Mouse (Mus musculus) brain, embryonic 18.5 days (tissue): ENCODE results near the gene Hnrnpm.
"Not testable (repeated sequence)": the region's sequence is repeated elsewhere in the genome, so short reads cannot be mapped to it uniquely, and the experiment has no call there.

Experiments used
- DNase-seq: peaks from one replicate; pipeline ENCODE4 v3.0.0-alpha.2; 2012; ENCODE audit warnings: low read depth, low spot score

Hnrnpm gene

DNA sequence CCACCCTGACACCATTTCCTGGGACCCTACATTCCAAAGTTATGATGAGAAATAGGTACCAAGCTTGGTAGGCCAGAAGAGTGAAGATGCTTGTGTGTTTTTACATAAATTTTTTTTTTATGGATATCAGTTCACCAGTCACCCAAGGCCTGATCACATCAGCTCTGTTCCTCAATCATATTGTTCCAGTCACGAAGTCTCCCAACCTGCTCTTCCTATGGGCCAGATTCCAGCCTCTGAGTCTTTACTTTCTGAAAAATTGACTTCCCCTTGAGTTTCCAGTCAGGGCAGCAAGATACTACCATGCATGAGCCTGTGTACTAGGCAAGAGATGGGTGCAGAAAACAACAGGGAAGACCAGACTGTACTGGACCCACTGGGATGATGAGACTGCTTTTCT is at the start of gene Hnrnpm:
Gene Hnrnpm (minus strand): TSS at position 101 of the 400 bp plus-strand sequence.
- DNase-seq, result no peak

DNA sequence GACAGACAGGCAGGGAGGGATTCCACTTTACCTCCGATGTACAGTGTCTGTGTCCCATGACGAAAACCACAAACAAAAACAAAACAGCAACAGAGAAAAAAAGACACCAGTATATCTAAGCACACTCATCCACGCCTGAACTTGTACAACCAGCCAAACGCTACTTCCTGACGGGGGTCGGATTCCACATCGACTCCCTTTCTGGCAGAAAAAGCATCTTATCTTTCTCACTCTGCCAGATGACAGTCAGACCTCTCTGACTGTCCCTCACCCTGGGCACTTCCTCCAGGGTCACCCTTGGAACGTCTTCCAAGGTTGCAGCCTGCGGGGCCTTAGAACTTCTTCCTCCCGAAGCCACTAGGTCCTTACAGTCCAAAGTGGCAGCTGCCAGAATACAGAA is 46.9 kb upstream of the Hnrnpm start:
- DNase-seq, result not testable (repeated sequence)

DNA sequence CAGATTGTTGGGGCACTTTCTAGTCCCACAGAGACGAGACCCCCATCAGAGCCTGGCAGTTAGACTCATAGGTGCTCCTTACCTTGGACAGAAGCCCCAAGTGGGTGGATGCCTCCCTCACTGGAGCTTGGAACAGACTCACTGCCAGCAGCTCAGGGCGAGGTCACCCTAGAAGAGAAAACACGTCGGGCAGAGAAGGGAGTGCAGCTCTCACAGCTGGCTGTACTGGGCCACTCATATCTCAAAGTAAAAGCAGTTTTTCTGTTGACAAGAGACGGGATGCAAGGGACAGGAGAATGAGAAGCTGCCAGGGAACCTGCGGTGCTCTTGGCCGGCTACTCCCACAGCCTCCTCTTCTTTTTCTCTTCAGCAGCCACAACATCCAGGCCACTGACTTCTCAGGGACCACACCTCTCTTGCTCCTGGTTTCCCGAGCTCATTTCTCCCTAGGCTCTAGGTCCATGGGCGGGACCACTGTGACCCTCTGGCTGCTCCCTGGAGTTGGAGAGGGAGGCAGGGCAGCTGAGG is 46.0 kb upstream of the Hnrnpm start:
- DNase-seq, result not testable (repeated sequence)

GRCm38 (mm10) chr17:33729215-33729614 is 42.6 kb upstream of the Hnrnpm start:
- DNase-seq, result no peak

DNA sequence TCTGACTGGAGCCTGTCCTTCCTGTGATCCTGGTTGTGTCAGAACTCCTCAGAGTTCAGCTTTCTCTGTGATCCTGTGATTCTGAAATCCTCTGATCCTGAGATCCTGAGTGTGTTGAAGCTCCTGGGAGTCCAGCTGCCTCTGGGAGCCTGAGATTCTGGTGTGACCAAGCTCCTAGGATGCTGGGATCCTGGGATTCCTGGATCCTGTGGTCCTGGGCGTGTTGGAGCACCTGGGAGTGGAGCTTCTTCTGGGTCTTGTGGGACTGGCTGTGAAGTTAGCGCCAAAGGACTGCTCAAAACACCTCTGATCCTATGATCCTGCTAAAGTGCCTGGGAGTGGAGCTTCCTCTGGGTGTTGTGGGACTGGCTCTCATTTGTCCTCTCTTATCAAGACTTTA is 41.7 kb upstream of the Hnrnpm start:
- no peak for DNase-seq

GRCm38 (mm10) chr17:33719736-33720378 is 33.2 kb upstream of the Hnrnpm start:
- no peak for DNase-seq

DNA sequence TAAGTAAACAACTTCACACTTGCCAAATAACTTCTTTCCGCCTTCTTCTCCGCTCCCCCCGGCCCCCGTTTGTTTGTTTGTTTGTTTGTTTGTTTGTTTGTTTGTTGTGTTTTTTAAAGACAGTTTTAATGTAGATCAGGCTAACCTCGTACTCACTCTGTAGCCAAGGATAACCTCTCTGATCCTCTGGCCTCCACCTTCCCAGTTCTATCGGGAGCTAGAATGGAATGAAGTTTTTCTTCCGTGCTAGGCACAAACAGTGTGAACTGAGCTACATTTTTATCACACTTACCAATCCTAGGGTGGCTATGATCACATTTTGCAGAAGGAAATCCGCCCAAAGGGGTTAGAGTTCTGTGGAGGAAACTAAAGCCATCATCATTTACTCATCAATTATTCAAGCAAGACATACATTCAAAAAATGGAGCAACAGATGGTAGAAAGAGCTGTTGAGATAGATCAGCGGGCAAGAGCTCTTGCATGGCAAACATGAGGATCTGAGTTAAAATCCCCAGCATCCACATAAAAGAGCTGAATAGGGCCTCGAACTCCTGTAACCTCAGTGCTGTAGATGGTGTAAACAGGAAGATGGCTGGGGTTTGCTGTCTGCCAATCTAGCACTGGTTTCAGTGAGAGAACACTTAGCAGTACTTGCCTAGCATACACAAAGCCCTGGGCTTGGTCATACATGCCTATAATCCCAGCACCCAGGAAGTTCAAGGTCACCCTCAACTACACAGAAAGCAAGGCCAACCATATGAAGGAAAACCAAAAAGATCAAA is 32.5 kb upstream of the Hnrnpm start:
- DNase-seq, result no peak

GRCm38 (mm10) chr17:33718384-33718881 is 31.8 kb upstream of the Hnrnpm start, which contains the start of gene March2:
TSS of gene March2 (minus strand) at chr17:33718670.
- peak; percentile 86 for DNase-seq

GRCm38 (mm10) chr17:33717982-33718381 is 31.3 kb upstream of the Hnrnpm start:
- no peak for DNase-seq

DNA sequence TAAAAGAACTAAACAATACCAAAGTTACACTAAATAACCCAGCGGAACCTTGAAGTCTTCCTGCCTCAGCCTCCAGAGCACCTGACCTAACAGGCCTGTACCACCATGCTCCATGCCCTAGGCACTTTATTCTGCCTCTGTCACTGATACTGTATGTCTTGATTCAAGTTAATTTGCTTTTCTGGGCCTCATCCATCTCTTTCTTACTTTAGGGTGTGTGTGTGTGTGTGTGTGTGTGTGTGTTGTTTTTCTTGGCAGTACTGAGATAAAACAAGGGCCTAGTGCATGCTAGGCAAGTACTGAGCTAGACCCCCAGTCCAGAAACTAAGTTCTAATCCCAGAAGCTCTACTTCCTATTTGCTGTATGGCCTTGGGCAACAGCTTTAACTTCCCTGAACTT is 30.6 kb upstream of the Hnrnpm start:
- no peak for DNase-seq

GRCm38 (mm10) chr17:33714779-33715178 is 28.1 kb upstream of the Hnrnpm start:
- DNase-seq, result no peak

DNA sequence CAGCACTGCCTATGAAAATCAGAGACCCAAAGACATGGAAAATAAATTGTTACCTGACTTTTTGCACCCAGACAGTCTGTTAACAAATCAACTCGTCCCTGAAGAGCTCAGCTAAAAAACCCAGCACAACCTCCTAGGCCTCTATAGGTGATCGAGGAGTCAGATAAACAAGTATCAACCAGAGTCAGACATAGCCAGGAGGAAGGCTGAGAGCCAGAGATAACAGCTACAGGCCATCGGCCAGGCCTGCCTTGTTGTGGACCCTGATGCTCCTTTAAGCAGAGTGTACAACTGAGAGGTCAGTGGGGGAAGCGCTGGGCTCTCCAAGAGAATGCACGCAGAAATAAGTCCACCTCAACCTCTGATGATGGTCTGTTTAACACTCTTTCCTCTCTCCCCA is 26.6 kb upstream of the Hnrnpm start:
- no peak for DNase-seq

- no peak for DNase-seq
Measured at GRCm38 (mm10) chr17:33709834-33710233, 23.2 kb upstream of the Hnrnpm start.

DNA sequence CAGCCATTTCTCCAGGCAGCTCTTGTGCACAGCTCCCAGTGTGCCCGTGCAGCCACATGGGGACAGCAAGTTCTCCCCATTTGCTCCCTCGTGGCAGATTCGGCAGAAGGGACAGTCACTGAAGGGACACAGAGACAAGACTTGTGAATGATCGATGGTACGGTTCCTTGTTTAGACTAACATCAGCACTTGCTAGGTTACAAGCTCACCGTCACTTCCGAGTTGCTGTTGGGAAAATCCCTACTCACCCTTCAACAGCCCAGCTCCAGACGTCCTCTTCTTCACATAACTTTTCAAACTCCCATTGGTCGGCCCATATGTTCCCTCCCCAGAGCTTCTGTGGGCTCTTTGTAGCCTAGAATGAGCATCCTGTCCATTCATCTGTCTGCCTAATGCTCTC is 16.4 kb upstream of the Hnrnpm start:
- no peak for DNase-seq

- DNase-seq, result no peak
Measured at GRCm38 (mm10) chr17:33702178-33702577, 15.5 kb upstream of the Hnrnpm start.

GRCm38 (mm10) chr17:33695471-33695870 is 8.8 kb upstream of the Hnrnpm start:
- DNase-seq, result no peak

DNA sequence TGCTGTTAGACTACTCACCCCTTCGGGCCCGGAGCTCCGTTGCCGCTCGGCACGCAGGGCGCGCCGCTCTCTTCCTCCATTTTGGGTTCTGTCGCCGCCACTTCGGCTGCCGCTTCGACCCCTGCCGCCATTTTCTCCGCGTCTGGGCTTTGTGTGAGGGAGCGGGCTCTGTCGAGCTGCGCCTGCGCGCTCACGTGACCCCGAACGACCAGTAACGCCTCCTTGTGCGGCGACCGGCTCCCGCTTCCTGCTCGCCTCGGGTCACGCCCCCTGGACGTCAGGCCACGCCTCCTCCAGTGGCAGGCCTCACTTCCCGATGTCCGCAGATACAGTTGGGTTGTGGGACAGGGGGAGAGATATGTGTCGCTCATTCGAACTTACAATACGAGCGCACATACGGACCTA is 1.4 kb downstream of the Hnrnpm start:
- DNase-seq, result peak; percentile 90

- peak; percentile 64 for DNase-seq
Measured at GRCm38 (mm10) chr17:33684671-33685231, 1.9 kb downstream of the Hnrnpm start.

GRCm38 (mm10) chr17:33681767-33682166 is 4.9 kb downstream of the Hnrnpm start:
- DNase-seq, result no peak

DNA sequence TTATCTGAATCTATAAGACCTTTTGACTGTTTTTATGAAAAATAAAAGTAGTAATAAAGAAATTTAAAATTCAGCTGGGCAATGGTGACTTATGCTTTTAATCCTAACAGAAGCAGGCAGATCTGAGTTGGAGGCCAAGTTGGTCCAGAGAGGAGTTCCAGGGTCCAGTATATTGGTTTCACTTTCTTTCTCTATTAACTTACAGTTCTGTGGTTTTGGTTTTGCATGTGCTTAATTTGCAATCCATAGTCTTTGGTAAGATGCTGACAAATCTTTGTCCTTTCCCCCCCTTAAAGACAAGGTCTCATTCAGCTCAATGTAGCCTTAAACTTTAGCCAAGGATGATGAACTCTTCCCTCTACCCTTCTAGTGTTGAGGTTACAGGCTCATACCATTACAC is 7.9 kb downstream of the Hnrnpm start:
- DNase-seq, result no peak

DNA sequence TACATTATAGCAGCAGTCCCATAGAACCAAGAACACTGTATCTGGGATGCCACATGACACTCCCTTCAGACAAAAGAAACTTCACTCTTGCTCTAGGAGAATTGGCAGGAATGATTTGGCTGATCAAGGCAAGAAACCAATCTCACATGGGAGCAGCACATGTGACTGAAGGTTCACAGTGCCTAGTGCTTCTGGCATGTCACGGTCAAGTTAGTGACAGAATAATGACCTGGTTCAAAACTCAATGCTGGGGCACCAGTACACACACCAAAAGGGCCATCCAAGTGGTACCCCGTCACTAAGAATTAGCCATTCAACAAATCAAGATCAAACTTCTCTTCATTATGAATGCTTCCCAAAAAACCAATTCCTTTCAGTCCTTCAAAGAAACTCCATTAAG is 10.6 kb downstream of the Hnrnpm start:
- no peak for DNase-seq

GRCm38 (mm10) chr17:33675452-33675851 is 11.2 kb downstream of the Hnrnpm start:
- no peak for DNase-seq
